8 mouse cellular contexts compared by ENCODE assay signal in the genomic region with DNA sequence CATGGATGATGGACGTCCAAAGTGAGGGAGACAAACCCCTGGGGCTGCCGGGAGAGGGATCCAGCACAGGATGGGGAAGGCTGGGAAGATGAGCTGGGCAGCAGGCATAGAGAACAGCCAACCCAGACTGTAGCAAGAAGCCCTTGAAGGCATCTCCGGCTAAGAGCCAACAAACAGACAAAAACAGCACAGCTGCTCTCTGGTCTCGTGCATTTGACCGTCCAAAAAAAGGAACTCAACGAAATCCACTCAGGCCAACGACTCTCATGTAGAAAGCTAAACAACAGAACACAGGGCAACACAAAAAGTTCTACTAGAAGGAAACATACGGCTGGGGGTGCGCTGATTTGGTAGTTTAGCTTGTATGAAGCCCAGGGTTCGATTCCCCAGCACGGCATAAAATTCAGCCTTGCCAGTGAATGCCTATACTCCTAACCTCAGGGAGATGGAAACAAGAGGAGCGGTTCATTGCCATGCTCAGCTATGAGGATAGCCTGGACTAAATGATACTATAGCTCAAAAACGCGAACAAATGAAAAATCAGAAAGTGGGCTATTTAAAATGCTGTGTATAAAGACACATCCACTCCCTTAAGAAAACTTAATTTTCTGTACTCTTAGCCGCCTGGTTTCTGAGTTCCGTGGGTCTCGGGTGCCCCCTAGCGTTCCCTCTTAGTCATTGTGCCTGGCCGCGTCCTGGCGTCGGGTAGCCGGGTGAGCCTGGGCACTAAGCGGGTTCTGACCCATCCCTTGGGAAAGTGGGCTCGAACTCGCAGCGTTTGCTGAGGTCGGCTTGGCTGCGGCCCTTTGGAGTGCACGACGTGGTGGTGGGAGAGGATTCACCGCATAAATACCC. TPM values are rescaled to one million over a fixed set of nuclear protein-coding genes. Genes with fewer than 3 reads are reported as not detected.
DNase-seq lines count a peak whose midpoint lies in the region; ATAC-seq and TF ChIP-seq lines count a peak whose summit lies in the region.

No protein-coding gene starts in this region.

- peaks cover 64% of the 10 kb centered on the region for H3K4me1 ChIP-seq in E14TG2a.4 (replicated peaks; ENCODE audit: low read depth, low read length)
- H3K4me1 ChIP-seq in heart, embryonic 14.5 days (ENCODE audit: control insufficient read depth in 2 of 2, insufficient read depth in 2 of 2, low read length in 2 of 2), result peaks cover 7 to 15% of the 10 kb centered on the region in 2 experiments
- H3K4me1 ChIP-seq in liver, embryonic 16.5 days (ENCODE audit: control insufficient read depth, low read depth, low read length), result peaks cover 27% of the 10 kb centered on the region
- peaks cover 12% of the 10 kb centered on the region; the same call in 1 of the 2 replicates for H3K4me1 ChIP-seq in neural tube, embryonic 11.5 days (ENCODE audit: control insufficient read depth, insufficient read depth, low read length)
- peaks cover 14% of the 10 kb centered on the region for H3K4me1 ChIP-seq in stomach, embryonic 15.5 days

- peak overlapping the region; percentile 91 for H3K4me2 ChIP-seq in heart, embryonic 14.5 days (ENCODE audit: low read length)
- H3K4me2 ChIP-seq in liver, embryonic 16.5 days (ENCODE audit: low read depth, low read length), result peak overlapping the region; percentile 87
- peak overlapping the region; percentile 64 for H3K4me2 ChIP-seq in neural tube, embryonic 11.5 days (ENCODE audit: low read depth)
- peak overlapping the region; percentile 84 for H3K4me2 ChIP-seq in stomach, embryonic 15.5 days

- H3K27ac ChIP-seq in heart, embryonic 14.5 days (replicated peaks in 1 of 2; ENCODE audit: control insufficient read depth in 1 of 2, insufficient read depth in 1 of 2, low read depth in 2 of 2, low read length in 2 of 2), result no peak overlapping the region
- no peak overlapping the region for H3K27ac ChIP-seq in liver, embryonic 16.5 days (ENCODE audit: low read length)
- no peak overlapping the region for H3K27ac ChIP-seq in neural tube, embryonic 11.5 days (ENCODE audit: low read depth, low read length)
- no peak overlapping the region for H3K27ac ChIP-seq in stomach, embryonic 15.5 days

- ATAC-seq in heart, embryonic 14.5 days (ENCODE audit: insufficient number of reproducible peaks, insufficient read depth, low FRiP score, low read depth), result no peak
- 0 out of 2 replicates have a peak, but pooled peaks have one; percentile 10 for ATAC-seq in liver, embryonic 16.5 days (ENCODE audit: low read depth)
- ATAC-seq in neural tube, embryonic 11.5 days (ENCODE audit: insufficient read depth, low FRiP score, low TSS enrichment), result 0 out of 2 replicates have a peak, but pooled peaks have one; percentile 10
- ATAC-seq in stomach, embryonic 15.5 days (ENCODE audit: insufficient read depth, low FRiP score, low read depth), result no peak

- DNase-seq in c-Kit-positive CD71-negative TER-119-negative erythroid progenitor cells, embryonic 14.5 days (ENCODE audit: low read depth), result peak; percentile 83
- peak; percentile 54 for DNase-seq in fibroblast of lung, adult 2 months (ENCODE audit: low read depth)
- peak; percentile 91 for DNase-seq in kidney, postnatal 10 days
- peak; percentile 89 for DNase-seq in neural tube, embryonic 11.5 days (ENCODE audit: low spot score)

- H3K27me3 ChIP-seq in E14TG2a.4 (ENCODE audit: insufficient read depth, low read length), result no peaks in the 10 kb centered on the region
- H3K27me3 ChIP-seq in heart, embryonic 14.5 days (ENCODE audit: control insufficient read depth, insufficient read depth, low read length), result no peaks in the 10 kb centered on the region
- H3K27me3 ChIP-seq in liver, embryonic 16.5 days (ENCODE audit: control insufficient read depth, insufficient read depth, low read depth, low read length), result peaks cover 4% of the 10 kb centered on the region
- peaks cover 7% of the 10 kb centered on the region; the same call in 1 of the 2 replicates for H3K27me3 ChIP-seq in neural tube, embryonic 11.5 days (ENCODE audit: control insufficient read depth, insufficient read depth, low read length)
- H3K27me3 ChIP-seq in stomach, embryonic 15.5 days (replicated peaks), result no peaks in the 10 kb centered on the region

- H3K4me3 ChIP-seq in E14TG2a.4 (replicated peaks; ENCODE audit: low read length), result peak overlapping the region; percentile 86
- peak overlapping the region; percentile 56 to 60 for H3K4me3 ChIP-seq in heart, embryonic 14.5 days (ENCODE audit: control insufficient read depth in 1 of 2, insufficient read depth in 1 of 2, low read depth in 1 of 2, low read length in 2 of 2)
- H3K4me3 ChIP-seq in liver, embryonic 16.5 days (ENCODE audit: low read depth, low read length), result peak overlapping the region; percentile 70
- H3K4me3 ChIP-seq in neural tube, embryonic 11.5 days (ENCODE audit: low read depth, low read length), result peak overlapping the region; percentile 33
- peak overlapping the region; percentile 61 for H3K4me3 ChIP-seq in stomach, embryonic 15.5 days (replicated peaks)

- H3K36me3 ChIP-seq in E14TG2a.4 (ENCODE audit: insufficient read depth, low read length), result no peaks in the 10 kb centered on the region
- H3K36me3 ChIP-seq in heart, embryonic 14.5 days (ENCODE audit: control insufficient read depth, insufficient read depth, low read length), result no peaks in the 10 kb centered on the region
- H3K36me3 ChIP-seq in liver, embryonic 16.5 days (ENCODE audit: control insufficient read depth, insufficient read depth), result no peaks in the 10 kb centered on the region
- no peaks in the 10 kb centered on the region for H3K36me3 ChIP-seq in neural tube, embryonic 11.5 days (ENCODE audit: control insufficient read depth, insufficient read depth, low read length)
- no peaks in the 10 kb centered on the region for H3K36me3 ChIP-seq in stomach, embryonic 15.5 days

- H3K9ac ChIP-seq in heart, embryonic 14.5 days (ENCODE audit: low read length), result peak overlapping the region; percentile 79
- H3K9ac ChIP-seq in liver, embryonic 16.5 days (ENCODE audit: low read depth, low read length), result peak overlapping the region; percentile 62
- peak overlapping the region; percentile 15; the same call in 1 of the 2 replicates for H3K9ac ChIP-seq in neural tube, embryonic 11.5 days (ENCODE audit: low read length)
- peak overlapping the region; percentile 33; the same call in 1 of the 2 replicates for H3K9ac ChIP-seq in stomach, embryonic 15.5 days

- TF ChIP-seq CTCF in E14TG2a.4 (conservative IDR thresholded peaks at IDR 0.05; ENCODE audit: low read length), result peak; percentile 76

- no peaks in the 10 kb centered on the region for H3K9me3 ChIP-seq in E14TG2a.4 (ENCODE audit: low read length)
- no peaks in the 10 kb centered on the region for H3K9me3 ChIP-seq in heart, embryonic 14.5 days (ENCODE audit: control insufficient read depth, low read length)
- no peaks in the 10 kb centered on the region for H3K9me3 ChIP-seq in liver, embryonic 16.5 days (replicated peaks; ENCODE audit: control insufficient read depth, low read length)
- no peaks in the 10 kb centered on the region for H3K9me3 ChIP-seq in neural tube, embryonic 11.5 days (ENCODE audit: control insufficient read depth, low read length)
- H3K9me3 ChIP-seq in stomach, embryonic 15.5 days, result no peaks in the 10 kb centered on the region

- WGBS in heart, embryonic 14.5 days, result 19% methylated on average over 32 of the region's 32 CpGs
- 16% methylated on average over 32 of the region's 32 CpGs for WGBS in liver, embryonic 16.5 days (ENCODE audit: insufficient replicate concordance)
- 22% methylated on average over 32 of the region's 32 CpGs for WGBS in neural tube, embryonic 11.5 days
- WGBS in stomach, embryonic 15.5 days, result 19% methylated on average over 32 of the region's 32 CpGs

RNA-seq across cellular contexts. Expression of gene Mok, which starts 2.7 kb away (rescaled TPM):
- 3.5 and 4.7 TPM in 2 replicates for polyA plus RNA-seq in heart, embryonic 14.5 days (2014; fragmentation: Nextera tagmentation; extraction: Ambion mirVana)
- 0.27 and 0.34 TPM in 2 replicates for polyA plus RNA-seq in liver, embryonic 16.5 days (2015; fragmentation: Nextera tagmentation; extraction: Ambion mirVana)
- polyA plus RNA-seq in neural tube, embryonic 11.5 days (2014; fragmentation: Nextera tagmentation; extraction: Ambion mirVana), result 9.0 and 11.3 TPM in 2 replicates
- polyA plus RNA-seq in stomach, embryonic 15.5 days (2015; fragmentation: Nextera tagmentation; extraction: Ambion mirVana), result 2.5 and 3.3 TPM in 2 replicates

RNA-seq across cellular contexts. Expression of gene Zfp839, which starts 6.6 kb away (rescaled TPM):
- 4.6 TPM in 2 replicates for polyA plus RNA-seq in heart, embryonic 14.5 days (2014; fragmentation: Nextera tagmentation; extraction: Ambion mirVana)
- 1.4 and 1.5 TPM in 2 replicates for polyA plus RNA-seq in liver, embryonic 16.5 days (2015; fragmentation: Nextera tagmentation; extraction: Ambion mirVana)
- polyA plus RNA-seq in neural tube, embryonic 11.5 days (2014; fragmentation: Nextera tagmentation; extraction: Ambion mirVana), result 3.0 and 3.7 TPM in 2 replicates
- polyA plus RNA-seq in stomach, embryonic 15.5 days (2015; fragmentation: Nextera tagmentation; extraction: Ambion mirVana), result 5.7 and 6.8 TPM in 2 replicates

RNA-seq across cellular contexts. Expression of gene Cinp, which starts 45.5 kb away (rescaled TPM):
- polyA plus RNA-seq in heart, embryonic 14.5 days (2014; fragmentation: Nextera tagmentation; extraction: Ambion mirVana), result 67.0 and 70.3 TPM in 2 replicates
- polyA plus RNA-seq in liver, embryonic 16.5 days (2015; fragmentation: Nextera tagmentation; extraction: Ambion mirVana), result 49.1 and 49.3 TPM in 2 replicates
- polyA plus RNA-seq in neural tube, embryonic 11.5 days (2014; fragmentation: Nextera tagmentation; extraction: Ambion mirVana), result 76.2 and 85.3 TPM in 2 replicates
- 71.0 TPM in 2 replicates for polyA plus RNA-seq in stomach, embryonic 15.5 days (2015; fragmentation: Nextera tagmentation; extraction: Ambion mirVana)

RNA-seq across cellular contexts. Expression of gene Tecpr2, which starts 45.6 kb away (rescaled TPM):
- polyA plus RNA-seq in heart, embryonic 14.5 days (2014; fragmentation: Nextera tagmentation; extraction: Ambion mirVana), result 2.3 and 2.8 TPM in 2 replicates
- polyA plus RNA-seq in liver, embryonic 16.5 days (2015; fragmentation: Nextera tagmentation; extraction: Ambion mirVana), result 1.7 and 2.1 TPM in 2 replicates
- 5.5 and 6.1 TPM in 2 replicates for polyA plus RNA-seq in neural tube, embryonic 11.5 days (2014; fragmentation: Nextera tagmentation; extraction: Ambion mirVana)
- polyA plus RNA-seq in stomach, embryonic 15.5 days (2015; fragmentation: Nextera tagmentation; extraction: Ambion mirVana), result 3.3 and 3.8 TPM in 2 replicates

Comparison
In these comparisons a context has a peak if more than half of its experiments do, and no peak if none do; other contexts are left out.
1. H3K4me3 ChIP-seq: peak in every context shown above with its lines; median percentile 86 in E14TG2a.4; 70 in liver, embryonic 16.5 days; 61 in stomach, embryonic 15.5 days; 58 in heart, embryonic 14.5 days; 33 in neural tube, embryonic 11.5 days.
2. ATAC-seq: peak in liver, embryonic 16.5 days (single experiment) and neural tube, embryonic 11.5 days (single experiment); none in heart, embryonic 14.5 days (single experiment) and stomach, embryonic 15.5 days (single experiment).
3. H3K9ac ChIP-seq: peak in every context shown above with its lines; median percentile 79 in heart, embryonic 14.5 days; 62 in liver, embryonic 16.5 days; 33 in stomach, embryonic 15.5 days; 15 in neural tube, embryonic 11.5 days.
4. Peak in every context shown above with its lines, with median percentiles within 50 percentile points of each other: DNase-seq and H3K4me2 ChIP-seq.